Comparison of ENCODE assay signal across 8 mouse cellular contexts in the genomic region with DNA sequence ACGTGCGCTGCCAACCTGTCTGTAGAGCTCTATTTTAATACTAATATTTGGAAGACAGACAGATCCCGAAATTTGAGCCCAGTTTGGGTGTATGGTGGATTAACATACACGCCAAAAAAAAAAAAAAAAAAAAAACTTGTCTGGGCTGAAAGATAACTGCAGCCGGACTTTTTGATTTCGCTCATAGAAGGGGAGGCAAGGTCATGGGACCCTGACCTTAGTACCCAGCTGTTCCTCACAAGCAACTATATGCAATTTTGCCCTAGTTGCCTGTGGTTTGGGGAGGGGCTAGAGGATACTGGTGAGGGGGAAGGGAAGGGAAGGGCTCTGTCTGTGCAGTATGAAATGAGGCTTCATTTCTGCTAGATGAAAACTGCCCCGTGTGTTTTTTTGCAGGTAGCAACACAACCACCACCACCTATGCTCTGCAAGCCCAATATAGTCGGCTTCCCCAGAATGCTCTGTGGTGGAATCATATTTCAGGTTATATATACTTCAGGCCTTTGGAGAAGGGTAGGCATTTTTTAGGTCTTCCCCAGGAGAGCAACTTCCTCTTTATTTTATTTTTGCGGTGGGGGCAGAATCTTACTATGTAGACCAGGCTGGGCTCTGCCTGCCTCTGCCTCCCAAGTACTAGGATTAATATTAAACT. TPM values are rescaled to one million over a fixed set of nuclear protein-coding genes. Genes with fewer than 3 reads are reported as not detected.
DNase-seq lines count a peak whose midpoint lies in the region; ATAC-seq lines count a peak whose summit lies in the region.

No protein-coding gene starts in this region.

- no peaks in the 10 kb centered on the region for H3K27me3 ChIP-seq in forebrain, embryonic 12.5 days
- no peaks in the 10 kb centered on the region for H3K27me3 ChIP-seq in liver, embryonic 15.5 days

- WGBS in forebrain, embryonic 12.5 days, result 71% methylated on average over 9 of the region's 9 CpGs
- WGBS in liver, embryonic 15.5 days (ENCODE audit: insufficient replicate concordance), result 22% methylated on average over 9 of the region's 9 CpGs

- peak; percentile 52 for DNase-seq in cerebellum, adult 9-11 months
- DNase-seq in cerebellum, adult 18-20 months, result no peak
- peak; percentile 23 for DNase-seq in 3T3-L1 (ENCODE audit: low read depth, low spot score)
- DNase-seq in urinary bladder, postnatal 25 days (ENCODE audit: low spot score), result no peak
- DNase-seq in adrenal gland, postnatal 36 days, result no peak
- no peak for DNase-seq in left cerebral cortex, adult 11 months (ENCODE audit: low spot score)

- peak overlapping the region; percentile 73 for H3K4me3 ChIP-seq in forebrain, embryonic 12.5 days (replicated peaks)
- peak overlapping the region; percentile 79 for H3K4me3 ChIP-seq in liver, embryonic 15.5 days (replicated peaks)

- no peaks in the 10 kb centered on the region for H3K9me3 ChIP-seq in forebrain, embryonic 12.5 days
- no peaks in the 10 kb centered on the region for H3K9me3 ChIP-seq in liver, embryonic 15.5 days (replicated peaks)

- H3K27ac ChIP-seq in forebrain, embryonic 12.5 days, result peak overlapping the region; percentile 93
- H3K27ac ChIP-seq in liver, embryonic 15.5 days (replicated peaks), result peak overlapping the region; percentile 96

- H3K4me1 ChIP-seq in forebrain, embryonic 12.5 days, result peaks cover 60% of the 10 kb centered on the region
- H3K4me1 ChIP-seq in liver, embryonic 15.5 days (replicated peaks), result peaks cover 83% of the 10 kb centered on the region

- H3K36me3 ChIP-seq in forebrain, embryonic 12.5 days (replicated peaks), result peaks cover 15% of the 10 kb centered on the region
- H3K36me3 ChIP-seq in liver, embryonic 15.5 days (replicated peaks), result peaks cover 24% of the 10 kb centered on the region

- 0 out of 2 replicates have a peak overlapping the region, but pooled peaks have one; percentile 84 for H3K9ac ChIP-seq in forebrain, embryonic 12.5 days
- H3K9ac ChIP-seq in liver, embryonic 15.5 days, result peak overlapping the region; percentile 80

- peak overlapping the region; percentile 93 for H3K4me2 ChIP-seq in forebrain, embryonic 12.5 days
- peak overlapping the region; percentile 93 for H3K4me2 ChIP-seq in liver, embryonic 15.5 days

- ATAC-seq in forebrain, embryonic 12.5 days (ENCODE audit: low FRiP score), result no peak
- no peak for ATAC-seq in liver, embryonic 15.5 days (ENCODE audit: insufficient read depth)

RNA-seq across cellular contexts. Expression of gene Pnkp, which starts 0.5 kb away (rescaled TPM):
- polyA plus RNA-seq in forebrain, embryonic 12.5 days (2016; fragmentation: Nextera tagmentation; extraction: Ambion mirVana), result 37.8 and 39.1 TPM in 2 replicates
- 23.8 and 28.9 TPM in 2 replicates for polyA plus RNA-seq in liver, embryonic 15.5 days (2015; fragmentation: Nextera tagmentation; extraction: Ambion mirVana)
- total RNA-seq in adrenal gland, postnatal 36 days (2021), result 10 to 100 TPM; 41.7 to 50.6 TPM

RNA-seq across cellular contexts. Expression of gene Tbc1d17, which starts 7.5 kb away (rescaled TPM):
- polyA plus RNA-seq in forebrain, embryonic 12.5 days (2016; fragmentation: Nextera tagmentation; extraction: Ambion mirVana), result 80.7 and 83.8 TPM in 2 replicates
- 26.1 and 29.4 TPM in 2 replicates for polyA plus RNA-seq in liver, embryonic 15.5 days (2015; fragmentation: Nextera tagmentation; extraction: Ambion mirVana)
- total RNA-seq in adrenal gland, postnatal 36 days (2021), result 10 to 100 TPM; 54.1 to 73.4 TPM

RNA-seq across cellular contexts. Expression of gene Akt1s1, which starts 7.6 kb away (rescaled TPM):
- 95.2 and 96.0 TPM in 2 replicates for polyA plus RNA-seq in forebrain, embryonic 12.5 days (2016; fragmentation: Nextera tagmentation; extraction: Ambion mirVana)
- polyA plus RNA-seq in liver, embryonic 15.5 days (2015; fragmentation: Nextera tagmentation; extraction: Ambion mirVana), result 27.7 and 32.3 TPM in 2 replicates
- total RNA-seq in adrenal gland, postnatal 36 days (2021), result 100 to 1,000 TPM; 108 to 118 TPM

RNA-seq across cellular contexts. Expression of gene Ptov1, which starts 13.2 kb away (rescaled TPM):
- 595 and 609 TPM in 2 replicates for polyA plus RNA-seq in forebrain, embryonic 12.5 days (2016; fragmentation: Nextera tagmentation; extraction: Ambion mirVana)
- polyA plus RNA-seq in liver, embryonic 15.5 days (2015; fragmentation: Nextera tagmentation; extraction: Ambion mirVana), result 54.1 and 59.1 TPM in 2 replicates
- 100 to 1,000 TPM; 215 to 274 TPM for total RNA-seq in adrenal gland, postnatal 36 days (2021)

RNA-seq across cellular contexts. Expression of gene Med25, which starts 36.1 kb away (rescaled TPM):
- polyA plus RNA-seq in forebrain, embryonic 12.5 days (2016; fragmentation: Nextera tagmentation; extraction: Ambion mirVana), result 172 and 178 TPM in 2 replicates
- polyA plus RNA-seq in liver, embryonic 15.5 days (2015; fragmentation: Nextera tagmentation; extraction: Ambion mirVana), result 46.8 and 56.2 TPM in 2 replicates
- total RNA-seq in adrenal gland, postnatal 36 days (2021), result 10 to 100 TPM; 86.1 to 97.1 TPM

Comparison
In these comparisons a context has a peak if more than half of its experiments do, and no peak if none do; other contexts are left out.
1. DNase-seq: peak in cerebellum, adult 9-11 months (single experiment) and 3T3-L1 (single experiment); none in cerebellum, adult 18-20 months (0 of 2), urinary bladder, postnatal 25 days (single experiment), adrenal gland, postnatal 36 days (0 of 2) and left cerebral cortex, adult 11 months (single experiment).